Mouse (Mus musculus): ENCODE results near the gene Arid4b. TPM values are rescaled to one million over a fixed set of nuclear protein-coding genes. Genes with fewer than 3 reads are reported as not detected.
A peak's percentile ranks its signal among the peaks of the same experiment; 100 is the strongest.

The Arid4b gene
- polyA plus RNA-seq, 1 experiment from 2014 or later = 52.2 TPM

GRCm38 (mm10) chr13:14064341-14065027 is 1.5 kb downstream of the Arid4b start:
- H3K4me1 ChIP-seq (replicated peaks) = 0 out of 2 replicates have a peak, but pooled peaks cover 5% of the 10 kb centered on the region
- peak overlapping the region; percentile 99 for H3K4me3 ChIP-seq (replicated peaks)
- H3K36me3 ChIP-seq = no peaks in the 10 kb centered on the region
- under 1% methylated on average over 65 of the region's 65 CpGs for WGBS
- H3K9me3 ChIP-seq = no peaks in the 10 kb centered on the region
- peak; percentile 0; the same call in 1 of the 2 replicates for ATAC-seq
- H3K27me3 ChIP-seq (replicated peaks) = no peaks in the 10 kb centered on the region
- peak overlapping the region; percentile 97 for H3K9ac ChIP-seq
- peak overlapping the region; percentile 99 for H3K27ac ChIP-seq
- peak overlapping the region; percentile 70 for H3K4me2 ChIP-seq (replicated peaks)

GRCm38 (mm10) chr13:14065028-14065380 is 2.0 kb downstream of the Arid4b start:
- no peaks in the 10 kb centered on the region for H3K9me3 ChIP-seq
- H3K9ac ChIP-seq = peak overlapping the region; percentile 97; the same call in 1 of the 2 replicates
- H3K27me3 ChIP-seq (replicated peaks) = no peaks in the 10 kb centered on the region
- no peak for ATAC-seq
- no peaks in the 10 kb centered on the region for H3K36me3 ChIP-seq
- peak overlapping the region; percentile 99 for H3K4me3 ChIP-seq (replicated peaks)
- 12% methylated on average over 9 of the region's 9 CpGs for WGBS
- H3K27ac ChIP-seq = no peak overlapping the region
- peak overlapping the region; percentile 70 for H3K4me2 ChIP-seq (replicated peaks)
- 0 out of 2 replicates have a peak, but pooled peaks cover 5% of the 10 kb centered on the region for H3K4me1 ChIP-seq (replicated peaks)

- no peak overlapping the region for H3K27ac ChIP-seq
- 0 out of 2 replicates have a peak, but pooled peaks cover 5% of the 10 kb centered on the region for H3K4me1 ChIP-seq (replicated peaks)
- no peaks in the 10 kb centered on the region for H3K27me3 ChIP-seq (replicated peaks)
- no peak overlapping the region for H3K4me3 ChIP-seq (replicated peaks)
- H3K9me3 ChIP-seq = no peaks in the 10 kb centered on the region
- no peaks in the 10 kb centered on the region for H3K36me3 ChIP-seq
- no peak for ATAC-seq
- whole genome bisulfite sequencing = 70% methylated on average over 1 of the region's 1 CpGs
- no peak overlapping the region for H3K4me2 ChIP-seq (replicated peaks)
- no peak overlapping the region for H3K9ac ChIP-seq
These were observed 2.7 kb downstream of the Arid4b start for GRCm38 (mm10) chr13:14065701-14066100.

DNA sequence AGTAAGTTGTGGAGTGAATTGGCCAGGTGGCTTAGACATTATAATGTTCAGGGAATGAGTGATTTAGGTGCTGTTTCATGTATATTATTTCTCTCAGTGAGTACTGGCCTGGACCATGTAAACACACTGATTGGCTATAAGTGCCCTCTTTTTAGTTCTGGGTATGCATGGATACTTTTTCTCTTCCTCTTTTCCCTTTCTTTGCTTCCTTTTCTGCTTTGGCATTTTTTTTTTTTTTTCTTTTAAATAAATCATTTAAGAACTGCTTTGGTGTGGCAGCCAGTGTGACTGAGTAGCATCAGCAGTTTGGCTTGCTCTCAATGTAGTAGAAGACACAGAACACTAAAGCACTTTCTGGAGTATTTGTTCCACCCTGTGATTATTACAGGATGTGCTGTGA is 5.0 kb downstream of the Arid4b start:
- no peaks in the 10 kb centered on the region for H3K36me3 ChIP-seq

DNA sequence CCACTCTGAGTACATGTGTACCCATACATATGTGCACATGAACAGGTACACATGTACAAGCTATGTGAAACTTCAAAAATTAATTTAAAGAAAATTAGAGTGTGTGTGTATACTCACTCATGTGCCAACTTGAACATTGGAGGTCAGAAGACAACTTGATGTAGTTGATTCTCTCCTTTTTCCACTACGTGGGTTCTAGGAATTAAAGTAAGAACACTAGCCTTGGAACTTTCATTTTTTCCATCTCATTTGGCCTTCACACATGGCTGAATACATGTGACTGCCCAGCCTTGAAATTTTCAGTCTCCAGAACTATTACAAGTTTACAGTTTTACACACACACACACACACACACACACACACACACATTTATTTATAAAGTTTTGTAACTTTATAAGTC is 6.3 kb downstream of the Arid4b start:
- Histone ChIP-seq H3K4me1 (replicated peaks) (no peaks in the 10 kb centered on the region), H3K4me3 (replicated peaks) (no peak overlapping the region), H3K9me3 (no peaks in the 10 kb centered on the region), H3K9ac (no peak overlapping the region), H3K36me3 (no peaks in the 10 kb centered on the region), H3K27me3 (replicated peaks) (no peaks in the 10 kb centered on the region), H3K27ac (no peak overlapping the region), H3K4me2 (replicated peaks) (no peak overlapping the region)
- WGBS = 93% methylated on average over 1 of the region's 1 CpGs
- ATAC-seq = no peak

More for the DNA sequence above, 5.0 kb downstream of the Arid4b start:
- ATAC-seq = no peak
- H3K27ac ChIP-seq = no peak overlapping the region
- H3K4me1 ChIP-seq (replicated peaks) = no peaks in the 10 kb centered on the region
- H3K9me3 ChIP-seq = no peaks in the 10 kb centered on the region
- H3K9ac ChIP-seq = no peak overlapping the region
- H3K27me3 ChIP-seq (replicated peaks) = no peaks in the 10 kb centered on the region
- no peak overlapping the region for H3K4me2 ChIP-seq (replicated peaks)
- no peak overlapping the region for H3K4me3 ChIP-seq (replicated peaks)

DNA sequence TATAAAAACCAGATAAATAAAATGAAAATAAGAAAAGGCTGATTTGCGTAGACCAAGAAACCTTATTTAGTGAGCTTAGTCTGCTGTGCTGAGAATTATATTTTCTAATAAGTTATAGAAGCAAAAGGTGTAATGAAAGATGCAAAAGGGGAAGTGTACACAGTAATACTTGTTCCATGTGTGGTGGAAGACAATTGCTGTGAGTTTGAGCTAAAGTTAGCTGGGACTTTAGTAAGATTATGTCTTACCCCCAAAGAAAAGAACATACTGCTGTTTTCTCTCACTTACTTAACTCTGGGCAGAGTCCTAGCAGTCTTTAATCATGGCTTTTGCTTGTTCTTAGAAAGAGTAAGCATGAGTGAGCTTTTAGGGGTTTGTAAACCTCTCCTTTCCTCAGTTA is 11.3 kb downstream of the Arid4b start:
- Histone ChIP-seq H3K4me3 (replicated peaks) (no peak overlapping the region), H3K9ac (no peak overlapping the region), H3K9me3 (no peaks in the 10 kb centered on the region), H3K4me1 (replicated peaks) (no peaks in the 10 kb centered on the region), H3K27me3 (replicated peaks) (no peaks in the 10 kb centered on the region), H3K27ac (no peak overlapping the region), H3K36me3 (no peaks in the 10 kb centered on the region), H3K4me2 (replicated peaks) (no peak overlapping the region)
- WGBS = 93% methylated on average over 1 of the region's 1 CpGs
- ATAC-seq = no peak

- H3K27ac ChIP-seq = no peak overlapping the region
- WGBS = 80% methylated on average over 1 of the region's 1 CpGs
- H3K9ac ChIP-seq = no peak overlapping the region
- H3K9me3 ChIP-seq = no peaks in the 10 kb centered on the region
- H3K4me2 ChIP-seq (replicated peaks) = no peak overlapping the region
- H3K36me3 ChIP-seq = no peaks in the 10 kb centered on the region
- no peaks in the 10 kb centered on the region for H3K27me3 ChIP-seq (replicated peaks)
- no peak for ATAC-seq
- no peaks in the 10 kb centered on the region for H3K4me1 ChIP-seq (replicated peaks)
- H3K4me3 ChIP-seq (replicated peaks) = no peak overlapping the region
These were observed 12.3 kb downstream of the Arid4b start for GRCm38 (mm10) chr13:14075326-14075725.

- ATAC-seq = peak; percentile 45
- no peaks in the 10 kb centered on the region for H3K4me1 ChIP-seq (replicated peaks)
- H3K9ac ChIP-seq = no peak overlapping the region
- 75% methylated on average over 1 of the region's 1 CpGs for WGBS
- no peaks in the 10 kb centered on the region for H3K27me3 ChIP-seq (replicated peaks)
- no peak overlapping the region for H3K27ac ChIP-seq
- no peak overlapping the region for H3K4me2 ChIP-seq (replicated peaks)
- no peak overlapping the region for H3K4me3 ChIP-seq (replicated peaks)
- H3K9me3 ChIP-seq = no peaks in the 10 kb centered on the region
- H3K36me3 ChIP-seq = no peaks in the 10 kb centered on the region
These were observed 25.6 kb downstream of the Arid4b start for GRCm38 (mm10) chr13:14088669-14089068.

DNA sequence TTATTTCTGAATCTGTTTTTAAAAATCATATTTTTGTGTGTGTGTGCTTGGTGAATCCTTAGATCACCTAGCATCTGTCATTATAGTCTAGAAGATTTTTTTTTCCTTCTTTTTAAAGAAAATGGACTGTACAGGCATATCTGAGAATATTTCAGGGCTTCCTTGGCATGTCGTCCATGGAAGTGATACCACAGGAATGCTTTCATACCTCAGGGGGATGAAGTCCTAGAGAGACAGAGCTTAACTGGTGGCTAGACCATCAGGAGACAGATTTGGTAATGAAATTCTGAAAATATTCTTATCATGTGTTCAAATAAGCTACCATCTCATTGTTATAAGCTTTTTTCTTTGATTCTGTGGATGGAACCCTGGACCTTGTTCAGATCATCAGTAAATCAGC is 40.0 kb downstream of the Arid4b start:
- no peaks in the 10 kb centered on the region for H3K9me3 ChIP-seq
- H3K36me3 ChIP-seq = no peaks in the 10 kb centered on the region
- H3K27ac ChIP-seq = no peak overlapping the region
- H3K4me3 ChIP-seq (replicated peaks) = no peak overlapping the region
- H3K4me1 ChIP-seq (replicated peaks) = no peaks in the 10 kb centered on the region
- WGBS = 70% methylated on average over 1 of the region's 1 CpGs
- H3K27me3 ChIP-seq (replicated peaks) = no peaks in the 10 kb centered on the region
- H3K4me2 ChIP-seq (replicated peaks) = no peak overlapping the region
- no peak overlapping the region for H3K9ac ChIP-seq
- no peak for ATAC-seq

- no peaks in the 10 kb centered on the region for H3K27me3 ChIP-seq (replicated peaks)
- ATAC-seq = no peak
- 0 out of 2 replicates have a peak, but pooled peaks cover 1% of the 10 kb centered on the region for H3K4me1 ChIP-seq (replicated peaks)
- no peak overlapping the region for H3K9ac ChIP-seq
- 75% methylated on average over 2 of the region's 2 CpGs for WGBS
- no peak overlapping the region for H3K4me3 ChIP-seq (replicated peaks)
- H3K36me3 ChIP-seq = no peaks in the 10 kb centered on the region
- H3K4me2 ChIP-seq (replicated peaks) = no peak overlapping the region
- no peaks in the 10 kb centered on the region for H3K9me3 ChIP-seq
- H3K27ac ChIP-seq = no peak overlapping the region
These were observed 47.3 kb downstream of the Arid4b start for GRCm38 (mm10) chr13:14110154-14110873.

GRCm38 (mm10) chr13:14111146-14111545 is 48.1 kb downstream of the Arid4b start:
- ATAC-seq = no peak
- Histone ChIP-seq H3K4me2 (replicated peaks) (no peak overlapping the region), H3K9ac (no peak overlapping the region), H3K36me3 (no peaks in the 10 kb centered on the region), H3K27me3 (replicated peaks) (no peaks in the 10 kb centered on the region), H3K4me1 (replicated peaks) (0 out of 2 replicates have a peak, but pooled peaks cover 3% of the 10 kb centered on the region), H3K27ac (no peak overlapping the region), H3K9me3 (no peaks in the 10 kb centered on the region), H3K4me3 (replicated peaks) (no peak overlapping the region)
- WGBS = 48% methylated on average over 1 of the region's 1 CpGs

- Histone ChIP-seq H3K4me3 (replicated peaks) (no peak overlapping the region), H3K4me2 (replicated peaks) (no peak overlapping the region), H3K9me3 (no peaks in the 10 kb centered on the region), H3K4me1 (replicated peaks) (0 out of 2 replicates have a peak, but pooled peaks cover 3% of the 10 kb centered on the region), H3K9ac (no peak overlapping the region), H3K27me3 (replicated peaks) (no peaks in the 10 kb centered on the region), H3K27ac (no peak overlapping the region), H3K36me3 (no peaks in the 10 kb centered on the region)
- ATAC-seq = no peak
- WGBS = 84% methylated on average over 4 of the region's 4 CpGs
These were observed 50.9 kb downstream of the Arid4b start for GRCm38 (mm10) chr13:14113746-14114528.

Measured in intestine, embryonic 15.5 days (tissue).